Mouse (Mus musculus) neural tube, embryonic 13.5 days (tissue): ENCODE measurements at regions not wholly inside any gene's neighbourhood (a gene's known extent, or its start where the extent isn't known, plus 50 kb on each side); places are given as distances from the start of the nearest gene placed in this dataset.

Experiments used
- ATAC-seq: fragments of 200-750 bp; cut with Nextera tagmentation; 2 replicates; pipeline ENCODE4 v1.8.0; 2017; ENCODE audit warnings: low read depth, mild to moderate bottlenecking, moderate TSS enrichment, moderate library complexity
- H3K27ac ChIP-seq: fragments of 300-500 bp; sonication (generic); replicated peaks from 2 replicates; pipeline ENCODE4 v1.5.1; 2015; ENCODE audit warnings: moderate library complexity, mild to moderate bottlenecking, inconsistent platforms
- H3K27me3 ChIP-seq: fragments of 300-500 bp; sonication (generic); 2 replicates; pipeline ENCODE4 v1.6.1; 2015; ENCODE audit warnings: mild to moderate bottlenecking, inconsistent platforms
- H3K36me3 ChIP-seq: fragments of 300-500 bp; sonication (generic); 2 replicates; pipeline ENCODE4 v1.6.1; 2015; ENCODE audit warnings: mild to moderate bottlenecking, inconsistent platforms
- H3K4me1 ChIP-seq: fragments of 300-500 bp; sonication (generic); replicated peaks from 2 replicates; pipeline ENCODE4 v1.6.1; 2015; ENCODE audit warnings: inconsistent platforms
- H3K4me2 ChIP-seq: fragments of 300-500 bp; sonication (generic); 2 replicates; pipeline ENCODE4 v1.6.1; 2015; ENCODE audit warnings: inconsistent platforms, mild to moderate bottlenecking, moderate library complexity
- H3K4me3 ChIP-seq: fragments of 300-500 bp; sonication (generic); 2 replicates; pipeline ENCODE4 v1.5.1; 2015; ENCODE audit warnings: mild to moderate bottlenecking, inconsistent platforms
- H3K9ac ChIP-seq: fragments of 300-500 bp; sonication (generic); 2 replicates; pipeline ENCODE4 v1.6.1; 2015; ENCODE audit warnings: moderate library complexity, mild to moderate bottlenecking, inconsistent platforms
- H3K9me3 ChIP-seq: fragments of 300-500 bp; sonication (generic); 2 replicates; pipeline ENCODE4 v1.6.1; 2016; ENCODE audit warnings: inconsistent platforms
- WGBS: fragments of 180-500 bp; shearing (Covaris S2); methylation state at CpG from one replicate; pipeline ENCODE4 v1.1.7; 2015; 5-methylcytosine and 5-hydroxymethylcytosine counted together

DNA sequence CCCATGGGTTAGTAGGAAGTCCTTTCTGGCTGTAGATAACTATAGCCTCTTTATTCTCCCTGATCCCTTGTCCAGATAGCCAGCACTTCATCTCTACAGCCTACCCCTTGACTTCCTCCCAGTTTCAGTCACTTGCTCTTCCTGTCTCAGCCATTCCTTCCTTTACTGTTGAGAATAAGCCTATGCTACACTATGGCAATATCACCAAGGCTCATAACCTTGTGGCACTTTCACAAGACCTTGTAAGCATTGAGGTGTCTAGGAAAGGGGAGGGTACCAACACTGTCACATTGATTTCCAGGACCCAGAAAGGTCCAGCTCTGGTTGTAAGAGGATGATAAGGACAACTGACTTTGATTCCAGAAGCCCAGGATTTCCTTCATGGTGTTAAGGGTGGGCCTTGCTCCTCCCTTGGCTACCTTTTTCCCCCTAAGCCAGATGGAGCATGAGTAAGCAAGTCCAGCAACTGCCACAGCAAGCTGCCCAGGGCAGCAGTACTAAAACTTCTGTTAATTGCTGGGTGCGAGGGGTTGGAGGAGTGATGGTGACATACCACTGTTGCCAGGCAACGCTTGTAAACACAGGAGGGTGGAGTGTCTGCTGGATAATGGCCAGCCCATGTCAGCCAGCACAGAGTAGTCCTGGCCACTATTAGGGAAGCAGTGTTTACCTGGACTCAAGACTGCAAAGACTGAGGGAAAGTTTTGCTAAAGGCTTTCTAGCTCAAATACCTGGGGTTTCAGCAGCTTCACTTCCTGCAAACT is 75.7 kb downstream of the Ankrd16 start:
- no peaks in the 10 kb centered on the region for H3K4me1 ChIP-seq
- 22% methylated on average over 2 of the region's 2 CpGs for WGBS
- no peak for ATAC-seq
- H3K4me3 ChIP-seq, result no peak overlapping the region
- no peak overlapping the region for H3K9ac ChIP-seq
- H3K27ac ChIP-seq, result no peak overlapping the region
- H3K4me2 ChIP-seq, result no peak overlapping the region
- no peaks in the 10 kb centered on the region for H3K36me3 ChIP-seq
- H3K9me3 ChIP-seq, result no peaks in the 10 kb centered on the region
- H3K27me3 ChIP-seq, result no peaks in the 10 kb centered on the region

DNA sequence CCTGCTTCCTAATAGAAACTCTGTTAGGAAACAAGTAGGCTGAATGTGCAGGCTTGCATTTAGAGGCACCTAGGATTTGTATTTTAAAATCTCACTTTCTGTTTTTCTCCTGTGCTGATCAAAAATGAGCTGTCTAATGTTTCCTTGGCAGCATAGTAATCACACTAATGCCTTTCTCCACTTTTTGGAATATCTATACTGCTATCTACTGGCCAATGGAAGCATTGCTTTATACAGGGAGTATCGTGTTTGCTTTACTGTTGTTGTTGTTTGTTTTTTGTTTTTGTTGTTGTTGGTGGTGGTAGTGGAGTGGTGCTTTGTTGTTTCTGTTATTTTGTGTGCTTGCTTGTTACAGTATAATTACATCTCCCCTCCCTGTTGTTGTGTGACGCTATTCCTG is 92.3 kb downstream of the Ankrd16 start:
- H3K4me2 ChIP-seq, result no peak overlapping the region
- no peak overlapping the region for H3K27ac ChIP-seq
- H3K4me3 ChIP-seq, result no peak overlapping the region
- H3K9ac ChIP-seq, result no peak overlapping the region
- H3K27me3 ChIP-seq, result no peaks in the 10 kb centered on the region
- no peaks in the 10 kb centered on the region for H3K4me1 ChIP-seq
- no peak for ATAC-seq
- 55% methylated on average over 2 of the region's 2 CpGs for WGBS
- H3K36me3 ChIP-seq, result no peaks in the 10 kb centered on the region
- peaks cover 4% of the 10 kb centered on the region; the same call in 1 of the 2 replicates for H3K9me3 ChIP-seq

DNA sequence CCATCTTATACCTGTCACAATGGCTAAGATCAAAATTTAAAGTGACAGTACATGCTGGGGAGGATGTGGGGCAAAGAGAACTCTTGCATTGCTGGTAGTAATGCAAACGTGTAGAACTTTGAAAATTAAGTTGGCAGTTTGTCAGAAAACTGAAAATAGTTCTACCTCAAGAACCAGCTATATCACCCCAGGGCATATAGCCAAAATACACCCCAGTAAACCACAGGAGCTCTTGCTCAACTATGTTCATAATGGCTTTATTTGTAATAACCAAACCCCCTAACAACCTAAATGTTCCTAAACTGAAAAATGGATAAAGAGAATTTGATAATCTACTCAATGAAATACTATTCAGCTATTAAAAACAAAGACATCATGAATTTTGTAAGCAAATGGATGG is 102.3 kb downstream of the Ankrd16 start:
- no peak overlapping the region for H3K4me2 ChIP-seq
- no peaks in the 10 kb centered on the region for H3K36me3 ChIP-seq
- WGBS, result 39% methylated on average over 1 of the region's 1 CpGs
- no peaks in the 10 kb centered on the region for H3K4me1 ChIP-seq
- no peak for ATAC-seq
- no peak overlapping the region for H3K4me3 ChIP-seq
- peaks cover 2% of the 10 kb centered on the region; the same call in 1 of the 2 replicates for H3K9me3 ChIP-seq
- H3K27ac ChIP-seq, result no peak overlapping the region
- H3K9ac ChIP-seq, result no peak overlapping the region
- no peaks in the 10 kb centered on the region for H3K27me3 ChIP-seq

DNA sequence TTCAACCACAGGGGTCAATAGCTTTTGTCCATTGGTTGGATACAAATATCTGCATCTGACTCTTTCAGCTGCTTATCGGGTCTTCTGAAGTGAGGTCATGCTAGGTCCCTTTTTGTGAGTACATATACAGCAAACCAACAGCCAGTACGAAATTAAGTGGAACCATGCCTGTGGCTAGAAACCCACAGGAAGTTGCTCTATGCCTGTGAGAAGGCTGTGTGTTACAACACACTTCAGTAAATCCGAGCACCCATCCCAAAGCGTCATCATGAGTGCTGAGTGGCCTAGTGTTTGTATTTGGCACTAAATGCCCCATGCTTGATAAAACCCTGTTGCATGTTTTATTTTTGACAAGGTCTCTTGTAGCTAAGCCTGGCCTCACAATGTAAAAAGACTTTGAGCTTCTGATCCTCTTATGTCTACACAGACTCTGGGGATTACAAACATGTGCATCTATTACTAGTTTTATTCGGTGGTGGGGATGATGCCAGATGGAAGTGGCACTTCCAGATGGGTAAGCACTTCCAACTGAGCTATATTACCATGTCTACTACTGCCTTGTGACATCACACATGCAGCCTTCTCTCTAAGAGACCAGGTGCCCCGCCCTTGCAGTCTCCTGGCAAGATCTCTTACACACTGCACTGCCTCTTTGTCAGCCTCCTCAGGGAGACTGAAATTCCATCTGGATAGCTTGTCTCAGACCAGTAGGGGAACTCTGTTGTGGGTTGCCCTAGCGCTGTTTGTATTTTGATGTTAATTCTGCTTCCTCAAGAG is 117.3 kb downstream of the Ankrd16 start:
- Histone ChIP-seq H3K36me3 (no peaks in the 10 kb centered on the region), H3K27me3 (no peaks in the 10 kb centered on the region), H3K9ac (no peak overlapping the region), H3K9me3 (no peaks in the 10 kb centered on the region), H3K4me1 (no peaks in the 10 kb centered on the region), H3K4me2 (no peak overlapping the region), H3K27ac (no peak overlapping the region), H3K4me3 (no peak overlapping the region)
- ATAC-seq, result no peak
- WGBS, result 78% methylated on average over 7 of the region's 7 CpGs

DNA sequence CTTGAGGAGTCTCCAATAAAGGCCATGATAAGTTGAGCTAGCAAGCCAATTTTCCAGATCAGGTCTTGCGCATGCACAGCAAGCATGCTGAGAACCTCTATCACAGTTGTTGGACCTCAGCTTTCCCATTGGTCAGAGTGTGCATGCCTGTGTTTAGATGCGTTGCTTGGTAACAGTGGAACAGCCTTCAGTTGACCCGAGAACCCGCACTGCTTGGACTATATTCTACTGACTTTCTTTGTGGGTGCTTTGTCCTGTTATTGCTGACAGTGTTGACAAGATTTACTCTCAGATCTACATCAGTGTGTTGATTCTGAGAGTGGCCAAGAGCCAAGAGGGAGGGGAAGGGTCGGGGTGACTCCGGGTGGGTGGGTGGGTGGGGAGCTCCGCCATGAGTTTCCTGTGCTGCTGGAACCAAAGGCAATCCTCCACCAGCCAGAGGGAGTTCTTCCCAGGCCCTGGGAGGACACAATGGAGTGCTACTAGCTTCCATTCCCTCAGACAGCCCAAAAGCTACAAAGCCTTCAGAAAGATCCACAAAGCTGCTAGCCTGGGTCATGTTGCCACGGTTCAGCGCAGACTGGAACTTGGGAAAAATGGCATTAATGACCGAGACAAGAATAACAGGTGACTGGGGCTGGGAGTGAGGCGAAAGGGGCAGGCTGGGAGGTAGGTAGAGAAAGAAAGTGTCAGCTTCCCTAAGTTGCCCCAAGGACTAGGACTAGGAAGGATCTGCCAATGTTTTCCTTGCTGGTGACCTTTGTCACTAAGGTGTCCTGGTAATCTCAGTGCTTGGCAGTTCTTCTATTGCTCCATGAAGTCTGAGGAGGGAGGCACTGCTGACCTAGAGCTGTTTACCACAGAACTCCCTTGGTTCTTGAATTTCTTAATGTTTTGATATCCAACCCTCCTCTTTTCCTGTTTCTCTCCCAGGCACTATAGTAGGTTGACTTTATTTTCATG is 122.3 kb downstream of the Ankrd16 start:
- ATAC-seq, result no peak
- Histone ChIP-seq H3K4me1 (no peaks in the 10 kb centered on the region), H3K27me3 (no peaks in the 10 kb centered on the region)

DNA sequence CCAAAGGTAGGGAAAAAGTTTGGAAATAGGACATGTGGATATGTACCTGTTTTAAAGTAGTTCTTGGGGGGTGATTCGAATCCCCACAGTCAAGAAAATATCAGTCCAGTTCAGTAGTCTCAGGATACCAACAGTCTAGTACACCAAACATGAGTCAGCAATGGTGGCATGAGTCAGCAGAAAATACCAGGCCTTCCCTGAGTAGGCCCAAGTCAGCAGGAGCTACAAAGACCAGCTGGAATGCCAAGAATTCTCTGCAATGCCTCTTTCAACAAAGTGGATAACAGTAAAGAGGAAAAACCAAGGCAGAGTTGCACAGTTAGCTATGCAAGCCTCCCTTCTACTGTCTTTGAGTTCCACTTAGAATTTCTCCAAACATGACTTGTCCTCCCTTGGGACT is 137.1 kb downstream of the Ankrd16 start:
- no peak overlapping the region for H3K9ac ChIP-seq
- no peak for ATAC-seq
- H3K4me1 ChIP-seq, result no peaks in the 10 kb centered on the region
- H3K36me3 ChIP-seq, result no peaks in the 10 kb centered on the region
- H3K27me3 ChIP-seq, result no peaks in the 10 kb centered on the region
- no peak overlapping the region for H3K27ac ChIP-seq
- no peaks in the 10 kb centered on the region for H3K9me3 ChIP-seq
- no peak overlapping the region for H3K4me2 ChIP-seq
- no peak overlapping the region for H3K4me3 ChIP-seq
- 87% methylated on average over 1 of the region's 1 CpGs for WGBS

More for the DNA sequence above, 122.3 kb downstream of the Ankrd16 start:
- H3K9me3 ChIP-seq, result no peaks in the 10 kb centered on the region
- H3K4me2 ChIP-seq, result no peak overlapping the region
- WGBS, result 82% methylated on average over 11 of the region's 11 CpGs
- H3K27ac ChIP-seq, result no peak overlapping the region
- no peak overlapping the region for H3K9ac ChIP-seq
- H3K4me3 ChIP-seq, result no peak overlapping the region
- no peaks in the 10 kb centered on the region for H3K36me3 ChIP-seq

DNA sequence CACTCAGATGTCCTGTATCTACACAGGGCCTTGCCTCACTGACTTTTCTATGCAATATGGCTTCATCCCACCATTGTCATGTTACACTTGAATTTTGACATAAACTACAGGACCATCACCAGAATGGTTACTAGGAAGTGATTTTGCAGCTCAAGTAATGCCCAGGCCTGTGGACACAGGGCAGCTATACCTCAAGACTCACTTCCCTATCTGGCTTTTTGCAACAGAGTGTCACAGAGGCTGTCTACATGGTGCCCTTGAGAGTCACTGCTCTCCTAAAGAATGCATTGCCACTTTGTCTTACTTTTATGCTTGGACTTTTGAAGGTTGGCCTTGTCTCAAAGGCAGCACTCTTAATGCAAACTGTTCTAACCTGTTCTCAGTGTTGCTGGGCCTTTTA is 139.7 kb downstream of the Ankrd16 start:
- H3K4me3 ChIP-seq, result no peak overlapping the region
- no peaks in the 10 kb centered on the region for H3K36me3 ChIP-seq
- no peak for ATAC-seq

DNA sequence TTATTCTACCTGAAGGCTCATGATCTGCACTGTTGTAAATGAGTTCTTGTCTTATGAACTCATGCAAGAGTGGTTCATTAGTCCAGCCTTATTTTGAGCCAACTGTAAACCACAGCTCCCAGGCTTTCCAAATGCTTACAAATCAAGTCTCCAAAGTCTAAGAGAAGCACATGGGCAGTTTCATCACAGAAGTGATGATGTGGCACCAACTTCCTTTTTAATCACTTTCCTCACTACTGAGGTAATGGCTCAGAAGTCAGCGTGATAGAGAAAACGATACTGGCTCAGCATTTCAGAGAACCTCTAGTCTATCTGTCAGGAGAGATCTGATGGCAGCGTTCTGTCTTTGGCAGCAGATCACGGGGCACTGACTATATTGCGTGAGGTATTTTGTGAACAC is 140.4 kb downstream of the Ankrd16 start:
- Histone ChIP-seq H3K27ac (no peak overlapping the region), H3K36me3 (no peaks in the 10 kb centered on the region), H3K4me2 (no peak overlapping the region), H3K9me3 (no peaks in the 10 kb centered on the region), H3K4me3 (no peak overlapping the region), H3K4me1 (no peaks in the 10 kb centered on the region), H3K9ac (no peak overlapping the region), H3K27me3 (no peaks in the 10 kb centered on the region)
- ATAC-seq, result no peak
- 80% methylated on average over 5 of the region's 5 CpGs for WGBS

More for the DNA sequence above, 139.7 kb downstream of the Ankrd16 start:
- no peaks in the 10 kb centered on the region for H3K27me3 ChIP-seq
- H3K9ac ChIP-seq, result no peak overlapping the region
- no peak overlapping the region for H3K4me2 ChIP-seq
- H3K9me3 ChIP-seq, result no peaks in the 10 kb centered on the region
- H3K4me1 ChIP-seq, result no peaks in the 10 kb centered on the region
- H3K27ac ChIP-seq, result no peak overlapping the region

DNA sequence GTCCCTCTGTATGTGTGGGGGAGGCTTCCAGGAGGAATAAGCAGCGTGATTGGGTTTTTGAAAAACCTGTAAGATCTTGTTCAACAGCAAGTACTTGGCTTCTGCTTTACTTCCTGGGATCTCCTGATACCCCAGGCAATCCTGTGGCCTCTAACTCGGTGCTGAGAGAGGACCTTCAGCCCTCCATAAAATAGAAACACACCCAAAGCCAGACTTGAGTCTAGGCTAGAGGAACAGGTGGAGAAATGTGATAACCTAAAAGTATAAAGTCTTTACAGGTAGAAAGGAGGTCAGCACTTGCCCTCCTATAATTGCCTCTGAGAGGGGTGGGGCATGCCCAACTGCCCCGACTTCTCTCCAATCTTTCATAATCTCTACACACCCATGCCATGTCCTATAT is 183.1 kb downstream of the Ankrd16 start:
- no peak for ATAC-seq
- WGBS, result 87% methylated on average over 3 of the region's 3 CpGs

DNA sequence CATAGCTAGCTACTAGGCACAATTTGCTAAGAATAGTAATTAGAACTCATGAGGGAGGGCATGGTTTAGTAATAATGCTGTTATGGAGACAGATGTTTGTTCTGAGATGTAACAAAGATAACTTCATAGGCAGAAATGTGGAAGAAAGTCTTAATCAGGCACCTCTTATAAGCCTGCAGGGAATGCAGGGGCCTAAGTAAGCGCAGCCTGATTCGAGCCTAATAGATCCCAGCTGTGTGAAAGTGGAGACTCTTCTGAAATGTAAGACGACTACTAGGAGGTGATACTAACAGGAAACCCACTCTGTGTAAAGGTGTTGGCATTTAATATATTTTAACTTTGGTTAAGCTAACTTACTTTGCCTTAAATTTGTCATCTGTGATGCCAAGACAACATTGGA is 187.7 kb downstream of the Ankrd16 start:
- Histone ChIP-seq H3K9me3 (no peaks in the 10 kb centered on the region), H3K4me2 (no peak overlapping the region), H3K9ac (no peak overlapping the region), H3K27ac (no peak overlapping the region), H3K27me3 (no peaks in the 10 kb centered on the region), H3K36me3 (no peaks in the 10 kb centered on the region), H3K4me3 (no peak overlapping the region), H3K4me1 (no peaks in the 10 kb centered on the region)
- no peak for ATAC-seq
- WGBS, result 76% methylated on average over 3 of the region's 3 CpGs

More for the DNA sequence above, 183.1 kb downstream of the Ankrd16 start:
- Histone ChIP-seq H3K9ac (no peak overlapping the region), H3K36me3 (no peaks in the 10 kb centered on the region), H3K4me2 (no peak overlapping the region), H3K27me3 (no peaks in the 10 kb centered on the region), H3K4me3 (no peak overlapping the region), H3K27ac (no peak overlapping the region), H3K4me1 (no peaks in the 10 kb centered on the region), H3K9me3 (no peaks in the 10 kb centered on the region)

GRCm38 (mm10) chr2:11967001-11967400 is 189.3 kb downstream of the Ankrd16 start:
- Histone ChIP-seq H3K4me1 (no peaks in the 10 kb centered on the region), H3K4me2 (no peak overlapping the region), H3K27me3 (no peaks in the 10 kb centered on the region), H3K9ac (no peak overlapping the region), H3K27ac (no peak overlapping the region), H3K9me3 (no peaks in the 10 kb centered on the region), H3K4me3 (no peak overlapping the region), H3K36me3 (no peaks in the 10 kb centered on the region)
- WGBS, result 85% methylated on average over 2 of the region's 2 CpGs
- ATAC-seq, result no peak

GRCm38 (mm10) chr2:11971972-11972371 is 194.3 kb downstream of the Ankrd16 start:
- Histone ChIP-seq H3K4me3 (no peak overlapping the region), H3K9me3 (no peaks in the 10 kb centered on the region), H3K27ac (no peak overlapping the region), H3K9ac (no peak overlapping the region), H3K36me3 (no peaks in the 10 kb centered on the region), H3K4me1 (no peaks in the 10 kb centered on the region), H3K27me3 (no peaks in the 10 kb centered on the region), H3K4me2 (no peak overlapping the region)
- 91% methylated on average over 5 of the region's 5 CpGs for WGBS
- ATAC-seq, result no peak
